Mouse (Mus musculus) 3134 (cell line): ENCODE results near the gene Slc25a34.

ENCODE experiments used
- DNase-seq: peaks from one replicate; pipeline ENCODE4 v3.0.0-alpha.2; 2011; ENCODE audit warnings: low spot score; ENCODE audit not compliant: insufficient read length; ENCODE audit errors: extremely low read depth

Slc25a34 gene

GRCm38 (mm10) chr4:141618565-141619243 lies 4.9 kb downstream of the Slc25a34 start, which contains the start of gene Tmem82:
Gene Tmem82 (minus strand): TSS chr4:141618633.
- no peak for DNase-seq

GRCm38 (mm10) chr4:141617863-141618564 lies 5.6 kb downstream of the Slc25a34 start:
- DNase-seq: no peak

GRCm38 (mm10) chr4:141617299-141617698 lies 6.3 kb downstream of the Slc25a34 start:
- DNase-seq: no peak

GRCm38 (mm10) chr4:141616811-141617210 lies 6.8 kb downstream of the Slc25a34 start:
- no peak for DNase-seq

GRCm38 (mm10) chr4:141614946-141615345 lies 8.7 kb downstream of the Slc25a34 start:
- DNase-seq: no peak

- DNase-seq: no peak
Measured at GRCm38 (mm10) chr4:141609538-141609937, 14.1 kb downstream of the Slc25a34 start.

- peak; percentile 83 for DNase-seq
Measured at GRCm38 (mm10) chr4:141605861-141606260, 17.8 kb downstream of the Slc25a34 start, which contains the start of gene Fblim1. Gene Fblim1 (minus strand): TSS chr4:141606096.

- DNase-seq: no peak
Measured at GRCm38 (mm10) chr4:141605421-141605820, 18.2 kb downstream of the Slc25a34 start.

GRCm38 (mm10) chr4:141604493-141604892 lies 19.1 kb downstream of the Slc25a34 start:
- peak; percentile 59 for DNase-seq

GRCm38 (mm10) chr4:141603921-141604320 lies 19.7 kb downstream of the Slc25a34 start:
- no peak for DNase-seq

GRCm38 (mm10) chr4:141602523-141603223 lies 20.9 kb downstream of the Slc25a34 start:
- DNase-seq: no peak

- DNase-seq: no peak
Measured at GRCm38 (mm10) chr4:141601148-141601862, 22.3 kb downstream of the Slc25a34 start.

- DNase-seq: no peak
Measured at GRCm38 (mm10) chr4:141600364-141600763, 23.3 kb downstream of the Slc25a34 start.

GRCm38 (mm10) chr4:141599251-141600141 lies 24.1 kb downstream of the Slc25a34 start:
- peak; percentile 66 for DNase-seq

GRCm38 (mm10) chr4:141598894-141599250 lies 24.7 kb downstream of the Slc25a34 start:
- no peak for DNase-seq

GRCm38 (mm10) chr4:141598199-141598893 lies 25.3 kb downstream of the Slc25a34 start:
- no peak for DNase-seq

- no peak for DNase-seq
Measured at GRCm38 (mm10) chr4:141596700-141597328, 26.8 kb downstream of the Slc25a34 start.

- DNase-seq: no peak
Measured at GRCm38 (mm10) chr4:141595605-141596268, 27.9 kb downstream of the Slc25a34 start.
